In genomic region chr9:60747672-60748071, GRCm38 (mm10) we compare ENCODE assay signal across 28 mouse cellular contexts. TPM values are rescaled to one million over a fixed set of nuclear protein-coding genes. Genes with fewer than 3 reads are reported as not detected.
"Had no signal": no experiment of that assay in that cellular context is flagged by ENCODE, and none has a peak within 500 bp of the region (broad histone marks: within the 10 kb centered on the region; RNA-seq: fewer than 3 reads in every experiment).

No protein-coding gene starts in this region.

- H3K27me3 ChIP-seq: embryonic facial prominence, embryonic 12.5 days; embryonic facial prominence, embryonic 15.5 days; forebrain, embryonic 15.5 days had no signal

- H3K4me2 ChIP-seq: embryonic facial prominence, embryonic 12.5 days; embryonic facial prominence, embryonic 13.5 days; embryonic facial prominence, embryonic 15.5 days; forebrain, embryonic 12.5 days; forebrain, embryonic 13.5 days; forebrain, embryonic 15.5 days had no signal

- DNase-seq: cerebellum, adult 9-10 months; cerebellum, adult 9-11 months; cerebellum, postnatal 10 days; cerebellum, postnatal 14 days; cerebellum, postnatal 25 days; cerebellum, postnatal 36 days; embryo, embryonic 11 days; gastrocnemius, adult 2 months; gastrocnemius, postnatal 10 days; gastrocnemius, postnatal 14 days; gastrocnemius, postnatal 25 days; gastrocnemius, postnatal 36 days; heart, adult 11 months; heart, adult 18-20 months; heart, adult 2 months had no signal

- H3K36me3 ChIP-seq: embryonic facial prominence, embryonic 10.5 days; embryonic facial prominence, embryonic 12.5 days; embryonic facial prominence, embryonic 13.5 days; embryonic facial prominence, embryonic 15.5 days; forebrain, embryonic 10.5 days; forebrain, embryonic 12.5 days; forebrain, embryonic 15.5 days had no signal

- H3K9ac ChIP-seq: embryonic facial prominence, embryonic 12.5 days; embryonic facial prominence, embryonic 13.5 days; embryonic facial prominence, embryonic 15.5 days; forebrain, embryonic 12.5 days; forebrain, embryonic 13.5 days; forebrain, embryonic 15.5 days had no signal

- H3K27ac ChIP-seq: embryonic facial prominence, embryonic 10.5 days; embryonic facial prominence, embryonic 12.5 days; embryonic facial prominence, embryonic 13.5 days; embryonic facial prominence, embryonic 15.5 days; forebrain, embryonic 10.5 days; forebrain, embryonic 12.5 days; forebrain, embryonic 13.5 days; forebrain, embryonic 15.5 days; gastrocnemius, adult 2 months; heart, adult 2 months had no signal

- H3K9me3 ChIP-seq: embryonic facial prominence, embryonic 12.5 days; embryonic facial prominence, embryonic 15.5 days; forebrain, embryonic 10.5 days; forebrain, embryonic 12.5 days; forebrain, embryonic 15.5 days had no signal

- H3K4me3 ChIP-seq: embryonic facial prominence, embryonic 10.5 days; embryonic facial prominence, embryonic 12.5 days; embryonic facial prominence, embryonic 13.5 days; embryonic facial prominence, embryonic 15.5 days; erythroblast, embryonic 14.5 days; forebrain, embryonic 10.5 days; forebrain, embryonic 12.5 days; forebrain, embryonic 13.5 days; forebrain, embryonic 15.5 days; gastrocnemius, adult 2 months; heart, adult 2 months had no signal

- ATAC-seq: forebrain, embryonic 13.5 days; forebrain, embryonic 14.5 days; forebrain, embryonic 15.5 days; forebrain, embryonic 16.5 days had no signal

- H3K4me1 ChIP-seq: forebrain, embryonic 12.5 days had no signal

RNA-seq across cellular contexts. Expression of gene Larp6, which starts 34.9 kb away (rescaled TPM):
- total RNA-seq: common myeloid progenitor, adult 5-6 weeks; granulocyte monocyte progenitor cell, adult 5-6 weeks had no signal
- polyA plus RNA-seq: erythroblast, embryonic 14.5 days had no signal

RNA-seq across cellular contexts. Expression of gene Uaca, which starts 46.7 kb away (rescaled TPM):
- polyA plus RNA-seq: erythroblast, embryonic 14.5 days had no signal
